Mouse (Mus musculus): ENCODE data around the gene Vmn1r234. TPM values are rescaled to one million over a fixed set of nuclear protein-coding genes. Genes with fewer than 3 reads are reported as not detected.
"Not testable (repeated sequence)": the region's sequence is repeated elsewhere in the genome, so short reads cannot be mapped to it uniquely, and the experiment has no call there.

The Vmn1r234 gene
- not detected in 2 replicates for polyA plus RNA-seq (2012; ENCODE audit: insufficient read depth, insufficient read length, missing spikeins)

- Histone ChIP-seq H3K27ac (replicated peaks; ENCODE audit: low read depth, low read length) (no peak within 1 kb of the TSS), H3K4me3 (ENCODE audit: insufficient read depth, low read depth, low read length) (no peak within 1 kb of the TSS), H3K4me1 (ENCODE audit: control insufficient read depth, insufficient read depth, insufficient read length, low read length) (no peaks in the 10 kb centered on the region)
Observed at GRCm38 (mm10) chr17:21225787-21226186, at the start of gene Vmn1r234. Vmn1r234 (plus strand) TSS chr17:21226087.

- H3K27ac ChIP-seq (replicated peaks; ENCODE audit: low read depth, low read length); H3K4me3 ChIP-seq (ENCODE audit: insufficient read depth, low read depth, low read length); H3K4me1 ChIP-seq (ENCODE audit: control insufficient read depth, insufficient read depth, insufficient read length, low read length): not testable (repeated sequence)
Observed at GRCm38 (mm10) chr17:21211081-21211480, 14.8 kb upstream of the Vmn1r234 start.

GRCm38 (mm10) chr17:21231654-21232053, 5.8 kb downstream of the Vmn1r234 start:
- Histone ChIP-seq H3K4me1 (ENCODE audit: control insufficient read depth, insufficient read depth, insufficient read length, low read length) (no peaks in the 10 kb centered on the region), H3K27ac (replicated peaks; ENCODE audit: low read depth, low read length) (no peak overlapping the region), H3K4me3 (ENCODE audit: insufficient read depth, low read depth, low read length) (no peak overlapping the region)

GRCm38 (mm10) chr17:21256111-21256510, 30.2 kb downstream of the Vmn1r234 start, which contains the start of gene Vmn1r235:
Vmn1r235 (plus strand) TSS chr17:21256411.
- Histone ChIP-seq H3K4me1 (ENCODE audit: control insufficient read depth, insufficient read depth, insufficient read length, low read length) (no peaks in the 10 kb centered on the region), H3K4me3 (ENCODE audit: insufficient read depth, low read depth, low read length) (no peak within 1 kb of the TSS), H3K27ac (replicated peaks; ENCODE audit: low read depth, low read length) (no peak within 1 kb of the TSS)

- no peak overlapping the region for H3K27ac ChIP-seq (replicated peaks; ENCODE audit: low read depth, low read length)
- no peaks in the 10 kb centered on the region for H3K4me1 ChIP-seq (ENCODE audit: control insufficient read depth, insufficient read depth, insufficient read length, low read length)
- H3K4me3 ChIP-seq (ENCODE audit: insufficient read depth, low read depth, low read length), result no peak overlapping the region
Observed at GRCm38 (mm10) chr17:21272103-21272502, 46.2 kb downstream of the Vmn1r234 start.

GRCm38 (mm10) chr17:21282642-21283041, 56.8 kb downstream of the Vmn1r234 start, which contains the start of gene Vmn1r236:
Vmn1r236 (plus strand) TSS chr17:21282942.
- no peak within 1 kb of the TSS for H3K4me3 ChIP-seq (ENCODE audit: insufficient read depth, low read depth, low read length)
- H3K27ac ChIP-seq (replicated peaks; ENCODE audit: low read depth, low read length), result no peak within 1 kb of the TSS
- no peaks in the 10 kb centered on the region for H3K4me1 ChIP-seq (ENCODE audit: control insufficient read depth, insufficient read depth, insufficient read length, low read length)

- Histone ChIP-seq H3K27ac (replicated peaks; ENCODE audit: low read depth, low read length) (no peak overlapping the region), H3K4me3 (ENCODE audit: insufficient read depth, low read depth, low read length) (no peak overlapping the region), H3K4me1 (ENCODE audit: control insufficient read depth, insufficient read depth, insufficient read length, low read length) (no peaks in the 10 kb centered on the region)
Observed at GRCm38 (mm10) chr17:21284395-21284794, 58.5 kb downstream of the Vmn1r234 start.

Other genes with a start within 250 kb of the Vmn1r234 start
- gene Vmn1r233, start 229.6 kb upstream of the Vmn1r234 start, polyA plus RNA-seq (2012; ENCODE audit: insufficient read depth, insufficient read length, missing spikeins), result not detected in 2 replicates
- 6.2 and 10.6 TPM in 2 replicates for gene Zfp160, start 217.2 kb upstream of the Vmn1r234 start, polyA plus RNA-seq (2012; ENCODE audit: insufficient read depth, insufficient read length, missing spikeins)
- gene Vmn1r235, start 30.3 kb downstream of the Vmn1r234 start, polyA plus RNA-seq (2012; ENCODE audit: insufficient read depth, insufficient read length, missing spikeins), result not detected in 2 replicates
- gene Vmn1r236, start 56.9 kb downstream of the Vmn1r234 start, polyA plus RNA-seq (2012; ENCODE audit: insufficient read depth, insufficient read length, missing spikeins), result not detected in 2 replicates
- gene Vmn1r237, start 85.8 kb downstream of the Vmn1r234 start, polyA plus RNA-seq (2012; ENCODE audit: insufficient read depth, insufficient read length, missing spikeins), result not detected in 2 replicates
- gene Zfp677, start 157.7 kb downstream of the Vmn1r234 start, polyA plus RNA-seq (2012; ENCODE audit: insufficient read depth, insufficient read length, missing spikeins), result 1.3 and 2.9 TPM in 2 replicates
- 1.4 and 1.8 TPM in 2 replicates for gene Zfp54, start 197.1 kb downstream of the Vmn1r234 start, polyA plus RNA-seq (2012; ENCODE audit: insufficient read depth, insufficient read length, missing spikeins)
- 6.2 and 8.9 TPM in 2 replicates for gene Zfp51, start 224.3 kb downstream of the Vmn1r234 start, polyA plus RNA-seq (2012; ENCODE audit: insufficient read depth, insufficient read length, missing spikeins)